Mouse (Mus musculus): ENCODE measurements around the gene Ddx6.
"Not testable (repeated sequence)": the region's sequence is repeated elsewhere in the genome, so short reads cannot be mapped to it uniquely, and the experiment has no call there.

Ddx6 gene

DNA sequence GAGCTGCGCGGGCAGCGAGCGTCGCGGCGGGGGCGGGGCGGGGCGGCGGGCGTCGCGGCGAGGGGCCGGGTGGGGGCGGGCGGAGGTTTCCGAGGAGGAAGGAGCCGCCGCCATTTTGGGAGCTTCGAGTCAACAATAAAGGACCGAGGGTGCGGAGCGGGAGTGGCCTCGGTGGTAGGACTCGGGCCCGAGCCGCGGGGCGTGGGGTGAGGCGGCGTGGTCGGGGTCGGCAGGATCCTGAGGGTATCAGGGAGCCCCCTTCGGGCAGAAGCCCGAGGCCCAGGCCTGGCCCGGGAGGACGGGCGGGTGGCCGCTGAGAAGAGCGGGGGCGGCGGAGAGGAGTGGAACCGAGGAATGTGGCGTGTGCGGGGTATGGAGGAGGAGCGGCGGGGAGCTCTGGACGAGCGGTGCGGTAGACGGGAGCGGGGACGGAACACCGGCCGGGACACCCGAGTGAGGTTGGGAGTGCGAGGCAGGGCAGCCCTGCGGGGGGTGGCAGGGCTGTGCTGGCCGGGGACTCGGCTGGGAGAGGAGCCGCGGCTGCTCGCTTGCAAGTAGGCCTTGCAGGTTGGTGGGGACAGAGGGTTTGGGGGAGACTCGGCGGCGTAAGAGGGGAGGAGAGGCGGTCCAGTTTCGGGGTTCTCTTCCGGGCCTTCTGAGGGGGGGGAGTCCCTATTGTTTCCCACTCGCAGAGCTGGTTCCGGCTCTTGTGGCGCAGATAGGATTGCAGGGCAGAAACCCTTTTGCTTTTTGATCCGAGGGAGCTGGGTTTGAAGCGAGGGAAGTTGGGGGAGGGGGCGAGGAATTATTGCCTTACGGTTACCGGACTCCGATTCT, at the start of gene Ddx6:
Gene Ddx6 (plus strand): TSS at position 114 of the 837 bp plus-strand sequence.
- in situ Hi-C loops (cut with MboI; ENCODE audit: low sequenced_read_pairs): loop anchor here (10.0 kb wide), 1 partner anchor 80 kb away; no protein-coding TSS in a partner anchor

DNA sequence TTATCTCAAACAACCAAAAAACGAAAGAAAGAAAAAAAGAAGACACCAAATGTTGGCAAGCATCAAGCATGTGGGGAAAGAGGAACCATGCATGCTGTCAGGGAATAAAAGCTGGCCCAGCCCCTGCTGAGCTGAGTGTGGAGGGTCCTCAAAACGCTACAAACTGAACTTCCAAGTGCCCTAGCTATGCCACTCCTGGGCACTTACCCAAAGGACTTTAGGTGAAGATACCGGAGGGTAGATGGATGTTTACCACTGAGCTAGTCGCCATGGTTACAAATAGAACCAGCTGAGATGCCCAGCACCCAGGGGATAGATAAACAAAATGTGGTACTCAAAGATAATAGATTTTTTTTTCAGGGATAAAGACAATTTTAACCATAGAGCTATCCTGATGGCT, 43.1 kb upstream of the Ddx6 start, which contains the start of gene Cxcr5:
Gene Cxcr5 (minus strand): TSS at position 281 of the 400 bp plus-strand sequence.
- in situ Hi-C loops (cut with MboI; ENCODE audit: low sequenced_read_pairs): no loop called here

DNA sequence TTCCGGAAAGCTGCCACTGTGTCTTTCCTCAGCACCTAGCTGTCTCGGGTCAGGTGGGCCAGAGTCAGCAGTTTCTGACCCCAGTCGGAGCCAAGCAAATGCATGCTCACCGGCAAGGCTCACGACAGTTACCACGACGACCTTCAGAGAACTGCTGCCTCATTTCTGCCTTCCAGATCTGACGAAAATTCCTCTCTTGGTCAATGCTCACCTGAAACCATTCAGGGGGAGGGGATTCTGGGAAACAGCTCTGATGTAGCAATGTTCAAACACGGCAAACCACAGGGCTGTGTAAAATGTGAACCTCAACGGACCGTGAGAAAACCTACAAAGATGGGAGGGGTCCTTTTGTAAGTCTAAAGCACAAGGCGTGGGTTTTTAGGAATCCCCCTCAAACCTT, 41.8 kb upstream of the Ddx6 start:
- in situ Hi-C loops (cut with MboI; ENCODE audit: low sequenced_read_pairs): no loop called here

DNA sequence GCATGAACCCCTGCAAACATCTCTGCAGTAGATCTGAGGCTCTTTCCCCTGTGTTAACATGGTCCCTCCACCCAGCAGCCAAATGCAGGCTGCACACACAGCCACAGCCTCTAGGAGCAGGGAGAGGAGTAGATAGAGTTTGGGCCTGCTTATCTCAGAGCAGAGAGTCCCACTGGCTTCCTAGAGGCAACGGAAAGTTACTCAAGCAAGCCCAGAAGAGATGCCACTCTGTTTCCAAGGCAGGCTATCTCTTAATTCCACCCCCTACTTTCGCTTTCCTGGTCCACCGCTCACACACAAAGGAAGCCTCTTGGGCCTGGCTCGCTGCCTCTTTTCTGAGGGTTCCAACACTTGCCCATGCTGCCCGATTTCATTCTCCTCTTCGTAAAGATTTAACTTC, 39.3 kb upstream of the Ddx6 start:
- in situ Hi-C loops (cut with MboI; ENCODE audit: low sequenced_read_pairs): no loop called here

DNA sequence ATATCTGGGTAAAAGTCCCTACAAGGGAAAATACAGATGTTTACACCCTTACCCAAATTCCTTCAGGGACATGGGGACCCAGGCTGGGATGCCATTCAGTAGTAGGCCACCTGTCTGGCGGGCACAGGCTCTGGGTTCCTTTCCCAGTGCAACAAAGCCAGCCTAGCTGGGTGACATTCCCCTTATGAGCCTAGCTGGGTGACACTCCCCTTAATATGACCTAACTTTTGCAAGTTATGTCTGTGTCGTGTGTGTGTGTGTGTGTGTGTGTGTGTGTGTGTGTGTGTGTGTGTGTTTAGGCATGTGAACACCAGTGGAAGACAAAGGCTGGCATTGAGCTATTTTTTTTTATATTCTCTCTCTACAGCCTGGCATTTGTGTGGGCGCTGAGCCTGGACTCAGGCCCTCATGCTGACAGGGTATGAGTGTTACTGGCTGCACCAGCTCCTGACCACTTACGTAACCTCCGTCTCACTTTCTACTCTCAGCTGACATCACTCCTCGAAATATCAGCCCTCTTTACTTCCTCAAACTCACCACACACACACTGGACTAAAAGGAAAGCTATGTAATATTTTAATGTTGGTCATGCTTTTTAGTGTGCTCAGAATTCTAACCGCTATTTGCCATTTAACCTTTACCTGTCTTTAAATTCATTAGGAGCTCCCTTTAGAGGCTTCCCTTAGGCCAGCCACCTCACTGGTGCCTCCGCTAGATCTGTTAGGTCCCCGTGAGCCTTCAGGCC, 37.2 kb upstream of the Ddx6 start:
- in situ Hi-C loops (cut with MboI; ENCODE audit: low sequenced_read_pairs): no loop called here

DNA sequence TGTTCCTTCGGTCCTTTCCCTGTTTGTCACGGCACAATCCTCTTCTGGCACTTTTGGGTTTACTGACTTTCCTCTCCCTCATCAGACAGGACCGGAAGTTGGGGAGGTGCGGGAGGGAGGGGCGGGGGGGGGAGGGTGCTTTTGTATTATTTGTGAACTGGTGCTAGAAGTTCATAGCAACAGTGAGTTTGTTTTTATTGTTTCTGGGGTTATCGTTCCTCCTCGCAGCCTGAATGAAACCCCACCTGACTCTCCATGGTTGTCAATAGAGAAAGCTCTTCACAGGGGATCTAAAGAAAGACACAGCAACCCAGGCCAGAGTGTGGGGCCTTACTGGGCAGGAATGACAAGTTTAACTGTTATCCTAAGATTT, 36.6 kb upstream of the Ddx6 start:
- in situ Hi-C loops (cut with MboI; ENCODE audit: low sequenced_read_pairs): no loop called here

DNA sequence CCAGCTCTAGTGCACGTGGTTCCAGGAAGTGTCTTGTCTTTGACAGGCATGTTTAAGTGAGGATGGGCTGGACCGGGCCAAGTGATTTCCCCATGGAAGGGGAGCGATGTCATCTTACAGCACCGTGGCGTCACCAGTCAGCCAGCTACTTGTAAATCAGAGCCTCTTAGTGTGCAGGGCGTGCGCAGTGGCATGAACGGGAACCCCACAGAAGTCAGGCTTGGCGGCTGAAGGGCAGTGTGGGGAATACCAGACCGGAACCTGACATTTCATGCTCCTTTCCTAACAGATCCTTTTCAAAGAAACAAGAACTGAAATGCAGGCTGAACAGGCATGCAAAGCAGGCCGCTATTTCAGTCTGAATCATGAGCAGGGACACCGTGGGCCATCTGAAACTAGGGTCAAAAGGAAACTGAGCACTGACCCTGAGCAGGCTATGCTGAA, 33.7 kb upstream of the Ddx6 start:
- in situ Hi-C loops (cut with MboI; ENCODE audit: low sequenced_read_pairs): no loop called here

DNA sequence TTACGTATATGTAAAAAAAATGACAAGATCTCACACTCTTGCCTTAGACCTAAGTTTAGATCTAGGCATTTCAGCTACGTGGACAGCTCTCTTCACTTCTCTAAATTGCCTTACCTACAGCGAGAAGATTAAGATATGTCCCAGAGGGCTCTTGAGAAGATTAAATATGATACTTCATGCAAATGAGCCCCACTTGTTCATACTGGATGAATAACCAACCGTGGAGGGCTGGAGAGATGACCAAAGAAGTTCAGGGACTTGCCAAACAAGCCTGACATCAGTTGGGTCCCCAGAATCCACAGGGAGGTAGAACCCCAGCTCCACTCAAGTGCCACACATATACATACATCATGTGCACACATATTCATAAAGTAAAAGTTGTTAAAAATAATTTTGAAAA, 31.4 kb upstream of the Ddx6 start:
- in situ Hi-C loops (cut with MboI; ENCODE audit: low sequenced_read_pairs): no loop called here

DNA sequence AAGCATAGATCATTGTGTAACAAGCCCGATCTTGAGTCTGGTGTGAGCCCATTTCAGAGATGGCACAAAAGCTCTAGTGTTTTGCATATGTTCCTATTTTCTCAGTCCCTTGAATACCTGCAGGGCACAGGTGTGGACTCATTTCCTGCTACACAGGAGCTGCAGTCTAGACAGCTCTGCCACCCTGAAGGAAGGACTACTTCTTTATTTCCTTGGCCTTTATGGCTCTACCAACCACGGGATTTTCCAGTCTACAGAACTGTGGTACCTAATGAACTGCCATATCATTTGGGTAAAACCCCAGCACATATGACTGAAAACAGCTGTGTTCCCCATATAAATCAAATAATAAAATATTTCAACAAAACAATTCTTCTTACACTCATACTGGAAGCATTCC, 29.6 kb upstream of the Ddx6 start:
- in situ Hi-C loops (cut with MboI; ENCODE audit: low sequenced_read_pairs): no loop called here

DNA sequence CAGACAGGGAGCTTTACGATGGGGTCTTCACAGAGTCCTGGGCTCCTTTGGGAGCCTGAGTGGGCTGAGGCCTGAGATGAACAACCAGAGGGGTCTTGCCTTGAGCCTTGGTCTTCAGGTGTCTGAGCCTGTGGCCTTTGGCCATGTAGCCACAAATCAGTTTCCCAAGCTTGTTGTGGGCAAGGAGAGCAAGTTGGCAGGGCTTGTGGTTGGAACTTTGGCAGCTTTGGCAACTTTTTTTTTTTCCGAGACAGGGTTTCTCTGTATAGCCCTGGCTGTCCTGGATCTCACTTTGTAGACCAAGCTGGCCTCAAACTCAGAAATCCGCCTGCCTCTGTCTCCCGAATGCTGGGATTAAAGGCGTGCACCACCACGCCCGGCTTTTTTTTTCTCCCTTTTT, 28.6 kb upstream of the Ddx6 start:
- in situ Hi-C loops (cut with MboI; ENCODE audit: low sequenced_read_pairs): not testable (repeated sequence)

DNA sequence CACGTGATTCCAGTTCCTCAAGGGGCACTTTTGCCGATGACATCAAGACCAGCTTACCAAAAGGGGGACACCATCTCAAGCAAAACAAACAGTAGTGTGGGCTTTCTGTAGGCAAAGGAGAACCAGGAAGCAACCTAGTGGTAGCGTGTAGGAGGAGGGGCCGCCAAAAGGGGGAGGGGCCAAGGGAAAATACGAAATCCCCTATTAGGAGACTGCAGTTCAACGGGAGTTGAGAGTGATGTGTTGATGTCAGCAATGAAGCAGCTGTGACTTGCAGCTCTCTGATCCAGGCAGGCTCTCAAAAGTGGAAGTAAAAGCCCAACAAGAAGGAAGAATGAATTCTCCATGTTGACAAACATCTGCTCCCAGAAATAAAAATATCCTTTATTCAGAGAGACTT, 25.3 kb upstream of the Ddx6 start:
- in situ Hi-C loops (cut with MboI; ENCODE audit: low sequenced_read_pairs): no loop called here

DNA sequence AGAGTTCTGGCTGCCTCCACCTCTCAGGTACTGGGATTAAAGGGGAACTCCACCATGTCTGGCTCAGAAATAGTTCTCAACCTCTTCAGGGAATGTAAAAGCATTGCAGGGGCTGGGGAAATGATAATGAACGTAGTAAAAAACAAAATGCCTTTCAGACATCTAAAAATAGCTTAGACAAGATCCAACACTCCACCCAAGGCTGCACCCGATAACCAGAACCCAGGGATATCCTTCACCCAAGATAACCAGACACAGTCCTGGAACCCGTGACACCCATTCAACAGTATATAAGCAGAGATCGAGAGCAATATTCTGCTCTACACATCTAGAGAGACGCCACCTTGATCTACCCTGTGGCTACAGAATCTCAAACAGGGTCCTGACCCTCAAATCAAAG, 24.6 kb upstream of the Ddx6 start:
- in situ Hi-C loops (cut with MboI; ENCODE audit: low sequenced_read_pairs): no loop called here

DNA sequence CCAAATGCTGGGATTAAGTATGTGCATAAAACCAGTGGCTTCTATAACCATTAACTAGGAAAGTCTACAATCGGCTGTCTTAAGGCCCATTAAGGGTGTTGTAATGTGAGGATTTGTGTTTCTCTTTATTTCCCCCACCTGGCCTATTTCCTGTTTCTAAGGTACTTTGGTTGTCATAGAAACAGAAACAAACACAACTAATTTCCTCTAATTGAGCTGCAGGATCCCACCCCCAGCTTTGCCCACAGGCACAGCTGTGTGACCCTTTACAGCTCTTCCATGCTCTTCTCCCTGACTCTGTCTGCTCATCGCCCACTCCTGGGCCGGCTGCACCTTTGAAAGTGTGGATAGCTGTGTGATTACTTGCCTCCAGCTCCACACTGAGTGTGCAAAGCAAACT, 23.3 kb upstream of the Ddx6 start:
- in situ Hi-C loops (cut with MboI; ENCODE audit: low sequenced_read_pairs): no loop called here

DNA sequence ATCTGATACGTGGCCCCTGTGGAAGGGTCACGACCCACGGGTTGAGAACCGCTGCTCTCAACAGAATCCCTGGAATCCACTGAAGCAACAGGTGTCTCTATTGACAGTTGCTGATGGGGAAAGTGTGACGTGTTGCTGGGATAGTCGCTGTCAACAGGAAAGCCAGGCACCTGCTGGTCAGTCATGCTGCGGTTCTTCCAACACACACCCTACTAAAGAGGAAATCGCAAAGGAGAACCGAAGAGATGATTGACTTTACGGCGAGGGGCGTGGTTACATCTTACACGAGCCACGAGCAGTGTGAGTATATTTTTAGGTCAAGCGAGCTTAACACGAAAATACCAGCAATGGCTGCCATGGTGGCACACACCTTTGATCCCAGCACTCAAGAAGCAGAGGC, 22.3 kb upstream of the Ddx6 start:
- in situ Hi-C loops (cut with MboI; ENCODE audit: low sequenced_read_pairs): no loop called here

DNA sequence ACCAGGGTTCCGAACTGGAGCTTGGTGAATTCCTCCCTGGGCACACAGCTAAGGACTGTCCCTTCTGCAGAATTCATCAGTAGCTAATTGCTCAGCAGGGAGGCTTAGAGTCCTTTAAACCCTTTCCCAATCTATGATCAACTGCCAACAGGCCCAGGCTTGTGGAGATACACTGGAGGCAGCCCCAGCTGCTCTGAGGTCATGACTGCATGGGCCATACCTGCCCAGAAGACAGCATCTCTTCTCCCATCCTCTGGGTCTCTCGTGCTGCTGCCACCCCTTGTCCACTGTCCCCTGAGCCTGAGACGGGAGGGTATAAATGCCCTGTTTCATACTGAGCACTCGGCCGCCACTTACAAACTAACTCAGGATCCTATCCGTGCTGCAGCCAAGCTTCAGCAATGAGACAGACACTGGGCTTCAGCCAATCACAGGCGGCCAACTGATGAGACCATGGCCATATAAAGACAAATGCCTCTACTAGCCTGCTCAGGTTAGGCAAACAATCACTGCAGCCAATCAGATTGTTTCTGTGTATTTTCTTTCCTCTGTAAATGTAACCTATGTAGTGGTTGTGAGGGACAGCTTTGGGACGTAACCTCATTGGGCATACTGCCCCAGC, 17.9 kb upstream of the Ddx6 start:
- in situ Hi-C loops (cut with MboI; ENCODE audit: low sequenced_read_pairs): no loop called here

DNA sequence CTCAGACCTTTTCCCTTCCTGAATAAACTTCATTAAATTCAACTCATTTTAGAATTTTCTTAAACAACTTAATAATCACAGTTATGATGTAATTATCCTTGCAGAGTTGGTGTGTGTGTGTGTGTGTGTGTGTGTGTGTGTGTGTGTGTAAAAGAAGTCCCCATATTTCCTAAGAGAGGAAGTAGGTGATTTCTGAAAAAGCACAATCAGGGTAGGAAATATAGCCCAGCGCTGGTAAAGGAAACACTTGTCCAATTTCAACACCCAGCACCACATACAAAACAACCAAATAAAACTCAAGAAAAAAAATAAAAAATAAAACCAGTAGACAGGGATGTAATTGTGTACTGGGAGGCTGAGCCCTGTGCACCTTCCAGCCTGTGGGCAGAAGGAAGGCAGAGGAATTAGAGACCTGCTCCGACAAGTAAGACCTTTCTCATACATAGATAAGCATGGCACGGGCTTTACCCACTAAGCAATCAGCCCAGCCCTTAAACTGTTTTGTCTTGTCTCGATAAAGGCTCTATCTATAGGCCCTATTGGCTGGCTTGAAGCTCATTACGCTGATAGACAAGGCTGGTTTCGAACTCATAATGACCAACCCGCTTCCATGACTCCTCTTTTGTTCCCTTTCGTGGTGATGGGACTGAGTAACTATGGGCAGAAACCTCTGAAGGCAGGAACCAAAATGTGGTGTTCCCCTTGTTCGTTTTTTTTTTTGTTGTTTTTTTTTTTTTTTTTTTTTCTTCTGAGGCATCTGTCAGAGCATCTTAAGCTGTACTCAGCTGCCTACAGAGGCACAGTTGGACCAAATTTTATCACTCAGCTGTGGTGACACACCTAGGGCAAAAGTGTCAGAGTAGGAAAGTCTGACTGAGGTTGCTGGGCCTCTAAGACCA, 17.2 kb upstream of the Ddx6 start:
- in situ Hi-C loops (cut with MboI; ENCODE audit: low sequenced_read_pairs): no loop called here

DNA sequence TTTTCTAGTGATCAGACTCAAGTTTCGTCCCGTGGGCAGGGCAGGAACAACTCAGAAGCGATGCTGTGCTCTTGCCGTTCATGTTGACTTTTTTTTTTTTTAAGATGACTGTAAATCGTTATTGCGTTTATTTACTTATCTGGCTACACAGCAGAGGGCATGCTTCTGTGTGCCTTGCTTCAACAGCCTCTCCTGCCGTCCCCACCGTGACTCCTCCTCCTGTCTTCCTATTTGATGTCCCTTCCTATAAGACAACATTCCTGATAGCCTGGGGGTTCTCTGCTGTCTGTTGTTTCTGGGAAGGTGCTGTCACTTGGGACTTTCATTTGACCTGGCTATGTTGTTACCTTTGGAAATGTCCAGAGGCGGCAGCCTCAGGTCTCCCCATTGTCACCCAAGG, 16.1 kb upstream of the Ddx6 start:
- in situ Hi-C loops (cut with MboI; ENCODE audit: low sequenced_read_pairs): no loop called here

DNA sequence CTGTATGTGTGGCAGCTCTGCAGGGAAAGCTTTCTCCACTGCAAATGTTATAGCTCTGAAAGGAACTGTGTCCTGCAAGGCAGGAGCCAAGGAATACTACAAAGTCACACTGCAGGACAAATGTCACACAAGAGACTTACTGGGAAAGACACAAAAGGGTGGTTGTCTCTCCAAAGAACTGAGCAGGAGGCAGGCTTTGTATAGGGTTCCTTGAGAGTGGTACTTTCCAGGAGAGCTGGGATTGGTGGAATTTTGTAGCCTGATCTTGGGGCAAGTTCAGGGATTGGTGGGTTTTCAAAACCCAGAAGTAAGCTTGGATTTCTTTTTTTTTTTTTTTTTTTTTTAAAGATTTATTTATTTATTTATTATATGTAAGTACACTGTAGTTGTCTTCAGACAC, 15.6 kb upstream of the Ddx6 start:
- in situ Hi-C loops (cut with MboI; ENCODE audit: low sequenced_read_pairs): no loop called here

DNA sequence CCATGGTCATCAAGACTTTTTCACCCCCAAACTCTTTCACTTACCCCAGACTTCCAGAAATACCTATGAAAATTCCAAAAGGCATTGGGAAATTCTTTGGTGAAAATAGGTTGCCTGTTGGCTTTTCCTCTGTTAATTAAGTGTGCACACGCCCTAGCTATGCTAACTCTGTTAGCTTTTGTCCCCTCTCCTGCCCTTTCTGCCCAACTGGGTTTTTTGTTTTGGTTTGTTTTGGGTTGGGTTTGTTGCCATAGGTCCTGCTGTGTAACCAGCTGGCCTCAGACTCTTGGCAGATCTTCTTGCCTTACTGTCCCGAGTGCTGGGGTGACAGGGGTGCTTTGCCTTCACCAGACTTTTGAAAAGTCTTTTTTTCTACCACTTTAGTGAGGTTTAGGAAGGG, 13.7 kb upstream of the Ddx6 start:
- in situ Hi-C loops (cut with MboI; ENCODE audit: low sequenced_read_pairs): no loop called here

DNA sequence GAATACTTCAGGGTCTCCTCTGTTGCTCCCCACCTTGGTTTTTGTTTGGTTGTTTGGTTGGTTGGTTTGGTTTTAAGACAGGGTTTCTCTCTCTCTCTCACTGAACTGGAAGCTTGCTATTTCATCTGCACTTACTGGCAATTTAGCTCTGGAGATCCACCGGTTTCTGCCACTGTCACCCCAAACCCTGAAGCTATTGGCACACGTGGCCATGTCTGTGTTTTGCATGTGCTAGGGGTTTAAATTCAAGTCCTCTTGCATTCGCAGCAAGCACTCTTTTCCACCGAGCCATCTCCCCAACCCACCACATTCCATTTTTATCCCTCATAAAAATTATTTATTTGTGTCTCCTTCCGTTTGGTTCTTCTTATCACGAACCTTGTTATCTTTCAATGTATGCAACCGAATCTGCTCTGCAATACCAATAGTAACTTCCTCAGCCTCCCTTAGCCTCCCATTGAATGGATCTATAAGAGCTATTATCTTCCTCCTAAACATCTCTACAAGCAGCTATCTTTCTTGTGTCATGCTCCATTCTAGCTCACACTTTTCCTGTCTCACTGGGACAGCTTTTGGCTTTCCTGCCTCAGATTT, 13.0 kb upstream of the Ddx6 start:
- in situ Hi-C loops (cut with MboI; ENCODE audit: low sequenced_read_pairs): no loop called here

All from CH12F3 (cell line).